Mouse (Mus musculus) lung, adult 2 months (tissue): ENCODE data around the gene Ano10. TPM values are rescaled to one million over a fixed set of nuclear protein-coding genes. Genes with fewer than 3 reads are reported as not detected.
"Not testable (repeated sequence)": the region's sequence is repeated elsewhere in the genome, so short reads cannot be mapped to it uniquely, and the experiment has no call there.

Experiments
- DNase-seq: peaks from one replicate; pipeline ENCODE4 v3.0.0; 2022
- H3K4me1 ChIP-seq: fragments of 200-500 bp; 2 replicates; pipeline ENCODE4 v1.6.1; 2011; ENCODE audit warnings: low read length; ENCODE audit not compliant: control insufficient read depth, insufficient read depth
- H3K4me3 ChIP-seq: fragments of 200-500 bp; replicated peaks from 2 replicates; pipeline ENCODE3; 2011; ENCODE audit warnings: low read depth, mild to moderate bottlenecking, control low read depth, low read length; ENCODE audit errors: extremely low read depth
- CTCF ChIP-seq: fragments of 200-500 bp; IDR thresholded peaks from 2 replicates; pipeline ENCODE4 v1.5.1; 2011; ENCODE audit warnings: mild to moderate bottlenecking, low read length, control low read depth; ENCODE audit not compliant: insufficient read depth
- POLR2A ChIP-seq: fragments of 200-500 bp; IDR thresholded peaks from 2 replicates; pipeline ENCODE4 v1.6.1; 2011; ENCODE audit warnings: low read depth, mild to moderate bottlenecking, control low read depth, low read length, borderline replicate concordance; ENCODE audit errors: extremely low read depth
- WGBS: fragments of 180-500 bp; shearing (Covaris S2); methylation state at CpG from one replicate; pipeline ENCODE4 v1.1.7; 2018; 5-methylcytosine and 5-hydroxymethylcytosine counted together
- polyA plus RNA-seq: library from polyadenylated mRNA; depleted of rRNA; stranded (reverse); fragments of >200 nt; gene quantifications from 2 replicates; pipeline ENCODE4 v1.2.3, GENCODE M21; 2012

The Ano10 gene
- polyA plus RNA-seq, 1 experiment = 50.6 TPM

GRCm38 (mm10) chr9:122315501-122315900 lies 21.3 kb upstream of the Ano10 start:
- TF ChIP-seq CTCF = no peak
- TF ChIP-seq POLR2A = no peak
- H3K4me3 ChIP-seq = no peak overlapping the region
- WGBS = 83% methylated on average over 11 of the region's 11 CpGs
- no peak for DNase-seq
- H3K4me1 ChIP-seq = peaks cover 2% of the 10 kb centered on the region; the same call in 1 of the 2 replicates

GRCm38 (mm10) chr9:122314942-122315341 lies 20.7 kb upstream of the Ano10 start:
- TF ChIP-seq POLR2A (no peak), CTCF (no peak)
- 60% methylated on average over 4 of the region's 4 CpGs for WGBS
- H3K4me3 ChIP-seq = no peak overlapping the region
- peaks cover 5% of the 10 kb centered on the region for H3K4me1 ChIP-seq
- DNase-seq = no peak

GRCm38 (mm10) chr9:122314386-122314785 lies 20.2 kb upstream of the Ano10 start:
- TF ChIP-seq CTCF (no peak), POLR2A (no peak)
- WGBS = 59% methylated on average over 6 of the region's 6 CpGs
- DNase-seq = no peak

DNA sequence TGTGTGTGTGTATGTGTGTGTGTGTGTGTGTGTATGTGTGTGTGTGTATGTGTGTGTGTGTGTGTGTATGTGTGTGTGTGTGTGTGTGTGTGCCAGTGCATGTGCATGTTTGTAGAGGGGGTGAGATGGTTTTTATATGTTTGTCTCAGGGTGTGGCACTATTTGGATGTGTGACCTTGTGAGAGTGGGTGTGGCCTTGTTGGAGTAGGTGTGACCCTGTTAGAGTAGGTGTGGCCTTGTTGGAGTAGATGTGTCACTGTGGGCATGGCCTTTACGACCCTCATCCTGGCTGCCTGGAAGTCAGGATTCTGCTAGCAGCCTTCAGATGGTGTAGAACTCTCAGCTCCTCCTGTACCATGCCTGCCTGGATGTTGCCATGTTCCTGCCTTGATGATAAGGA lies 18.9 kb upstream of the Ano10 start:
- not testable (repeated sequence) for DNase-seq, H3K4me3 ChIP-seq, H3K4me1 ChIP-seq
- 64% methylated on average over 1 of the region's 1 CpGs for WGBS

More at GRCm38 (mm10) chr9:122314386-122314785, 20.2 kb upstream of the Ano10 start:
- H3K4me1 ChIP-seq = peaks cover 5% of the 10 kb centered on the region
- H3K4me3 ChIP-seq = no peak overlapping the region

GRCm38 (mm10) chr9:122312296-122312990 lies 18.2 kb upstream of the Ano10 start:
- Histone ChIP-seq H3K4me3 (no peak overlapping the region), H3K4me1 (peaks cover 5% of the 10 kb centered on the region)
- TF ChIP-seq POLR2A (no peak), CTCF (no peak)
- 69% methylated on average over 7 of the region's 7 CpGs for WGBS
- DNase-seq = no peak

- H3K4me3 ChIP-seq = peak overlapping the region; percentile 47
- peaks cover 5% of the 10 kb centered on the region for H3K4me1 ChIP-seq
- TF ChIP-seq CTCF (no peak), POLR2A (no peak)
- peak; percentile 37 for DNase-seq
- WGBS = 66% methylated on average over 7 of the region's 7 CpGs
These were observed 17.0 kb upstream of the Ano10 start for GRCm38 (mm10) chr9:122311051-122311760.

GRCm38 (mm10) chr9:122310613-122311049 lies 16.4 kb upstream of the Ano10 start:
- DNase-seq = peak; percentile 85
- Histone ChIP-seq H3K4me3 (peak overlapping the region; percentile 83), H3K4me1 (peaks cover 5% of the 10 kb centered on the region)
- 3% methylated on average over 19 of the region's 19 CpGs for WGBS
- TF ChIP-seq CTCF (peak; percentile 97), POLR2A (no peak; the same call in 1 of the 2 replicates)

- WGBS = 60% methylated on average over 14 of the region's 14 CpGs
- TF ChIP-seq CTCF (no peak), POLR2A (no peak)
- DNase-seq = peak; percentile 38
- Histone ChIP-seq H3K4me1 (peaks cover 5% of the 10 kb centered on the region), H3K4me3 (no peak overlapping the region)
These were observed 15.1 kb upstream of the Ano10 start for GRCm38 (mm10) chr9:122309013-122309980.

GRCm38 (mm10) chr9:122305302-122305701 lies 11.1 kb upstream of the Ano10 start:
- H3K4me1 ChIP-seq = peaks cover 3% of the 10 kb centered on the region; the same call in 1 of the 2 replicates
- 86% methylated on average over 3 of the region's 3 CpGs for WGBS
- no peak overlapping the region for H3K4me3 ChIP-seq
- no peak for TF ChIP-seq POLR2A
- TF ChIP-seq CTCF = no peak
- no peak for DNase-seq
